Mouse (Mus musculus) hindbrain, embryonic 13.5 days (tissue): ENCODE measurements around the gene Lsamp. TPM values are rescaled to one million over a fixed set of nuclear protein-coding genes. Genes with fewer than 3 reads are reported as not detected.
A peak's percentile ranks its signal among the peaks of the same experiment; 100 is the strongest.

ENCODE experiments used
- ATAC-seq: fragments of 200-750 bp; cut with Nextera tagmentation; 2 replicates; pipeline ENCODE4 v1.8.0; 2017; ENCODE audit warnings: moderate TSS enrichment; ENCODE audit not compliant: low FRiP score
- H3K27ac ChIP-seq: fragments of 300-500 bp; sonication (generic); 2 replicates; pipeline ENCODE4 v1.5.1; 2015; ENCODE audit warnings: inconsistent platforms, mild to moderate bottlenecking, moderate library complexity
- H3K27me3 ChIP-seq: fragments of 300-500 bp; sonication (generic); 2 replicates; pipeline ENCODE4 v1.6.1; 2015; ENCODE audit warnings: mild to moderate bottlenecking, inconsistent platforms
- H3K36me3 ChIP-seq: fragments of 300-500 bp; sonication (generic); 2 replicates; pipeline ENCODE4 v1.6.1; 2015; ENCODE audit warnings: mild to moderate bottlenecking, inconsistent platforms
- H3K4me1 ChIP-seq: fragments of 300-500 bp; sonication (generic); replicated peaks from 2 replicates; pipeline ENCODE4 v1.6.1; 2015; ENCODE audit warnings: inconsistent platforms
- H3K4me2 ChIP-seq: fragments of 300-500 bp; sonication (generic); 2 replicates; pipeline ENCODE4 v1.6.1; 2015; ENCODE audit warnings: inconsistent platforms, mild to moderate bottlenecking, moderate library complexity
- H3K4me3 ChIP-seq: fragments of 300-500 bp; sonication (generic); 2 replicates; pipeline ENCODE4 v1.5.1; 2015; ENCODE audit warnings: mild to moderate bottlenecking, inconsistent platforms
- H3K9ac ChIP-seq: fragments of 300-500 bp; sonication (generic); 2 replicates; pipeline ENCODE4 v1.6.1; 2015; ENCODE audit warnings: mild to moderate bottlenecking, inconsistent platforms
- H3K9me3 ChIP-seq: fragments of 300-500 bp; sonication (generic); 2 replicates; pipeline ENCODE4 v1.6.1; 2016; ENCODE audit warnings: inconsistent platforms
- WGBS: fragments of 180-500 bp; shearing (Covaris S2); methylation state at CpG from one replicate; pipeline ENCODE4 v1.1.7; 2015; 5-methylcytosine and 5-hydroxymethylcytosine counted together
- polyA plus RNA-seq: library from polyadenylated mRNA; unstranded; fragments of >200 nt; fragmentation: Nextera tagmentation; extraction: Ambion mirVana; gene quantifications from 2 replicates; pipeline ENCODE4 v1.2.1, GENCODE M21; 2015

The Lsamp gene
- polyA plus RNA-seq, 1 experiment from 2014 or later = 59.0 TPM

DNA sequence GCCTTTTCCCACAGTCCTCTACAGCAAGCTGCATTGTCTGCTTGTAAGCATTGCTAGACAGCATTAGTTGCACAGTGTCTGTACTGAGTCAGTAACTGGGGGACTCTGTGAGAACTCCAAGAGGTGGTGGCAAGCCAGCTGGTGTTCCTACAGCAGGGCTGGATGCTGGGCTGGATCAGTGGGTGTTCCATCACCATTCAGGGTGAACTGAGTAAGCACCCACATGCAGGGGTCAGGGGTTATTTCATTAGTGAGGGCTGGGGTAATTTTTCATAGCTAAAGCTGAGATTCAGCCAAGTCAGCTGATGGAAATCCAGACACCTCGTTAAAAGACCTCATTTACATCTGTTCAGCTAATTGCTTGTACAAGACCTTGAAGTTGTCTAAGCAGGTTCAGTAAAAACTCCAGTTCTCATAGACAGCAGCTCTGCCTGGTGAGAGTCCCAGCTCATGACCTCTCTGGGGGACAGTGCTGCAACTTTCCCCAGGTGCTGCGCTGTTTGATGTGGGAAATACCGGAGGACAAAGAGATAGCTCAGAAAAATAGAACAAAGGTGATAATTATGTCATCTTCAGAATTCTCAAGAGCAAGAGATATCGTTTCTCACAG is 1928.5 kb downstream of the Lsamp start:
- Histone ChIP-seq H3K4me1 (0 out of 2 replicates have a peak, but pooled peaks cover 7% of the 10 kb centered on the region), H3K27ac (0 out of 2 replicates have a peak overlapping the region, but pooled peaks have one; percentile 8), H3K36me3 (no peaks in the 10 kb centered on the region), H3K4me3 (no peak overlapping the region), H3K9me3 (no peaks in the 10 kb centered on the region), H3K27me3 (no peaks in the 10 kb centered on the region), H3K4me2 (no peak overlapping the region), H3K9ac (no peak overlapping the region)
- peak; percentile 57; the same call in 1 of the 2 replicates for ATAC-seq
- 66% methylated on average over 4 of the region's 4 CpGs for WGBS

DNA sequence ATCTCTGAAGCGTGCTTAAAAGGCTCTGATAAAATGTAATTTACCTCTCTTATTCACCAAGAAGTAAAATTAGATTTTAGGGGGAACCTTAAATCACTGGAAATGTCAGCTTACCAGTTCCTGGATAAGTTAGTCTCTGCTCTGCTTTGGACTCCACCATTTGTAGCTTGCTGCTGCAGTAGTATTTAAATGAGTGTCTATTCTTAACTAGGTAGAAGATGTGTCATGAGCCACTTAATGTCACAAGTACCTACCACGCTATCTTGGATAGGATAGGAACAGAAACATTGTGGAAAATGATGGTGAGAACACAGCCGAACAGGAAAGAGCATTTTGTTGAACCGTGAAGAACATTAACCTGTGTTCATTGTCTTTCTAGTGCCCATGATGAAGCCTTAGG is 1929.2 kb downstream of the Lsamp start:
- Histone ChIP-seq H3K27ac (no peak overlapping the region), H3K27me3 (no peaks in the 10 kb centered on the region), H3K4me3 (no peak overlapping the region), H3K36me3 (no peaks in the 10 kb centered on the region), H3K9ac (no peak overlapping the region), H3K4me2 (no peak overlapping the region), H3K9me3 (no peaks in the 10 kb centered on the region), H3K4me1 (0 out of 2 replicates have a peak, but pooled peaks cover 7% of the 10 kb centered on the region)
- WGBS = 88% methylated on average over 4 of the region's 4 CpGs
- no peak for ATAC-seq

DNA sequence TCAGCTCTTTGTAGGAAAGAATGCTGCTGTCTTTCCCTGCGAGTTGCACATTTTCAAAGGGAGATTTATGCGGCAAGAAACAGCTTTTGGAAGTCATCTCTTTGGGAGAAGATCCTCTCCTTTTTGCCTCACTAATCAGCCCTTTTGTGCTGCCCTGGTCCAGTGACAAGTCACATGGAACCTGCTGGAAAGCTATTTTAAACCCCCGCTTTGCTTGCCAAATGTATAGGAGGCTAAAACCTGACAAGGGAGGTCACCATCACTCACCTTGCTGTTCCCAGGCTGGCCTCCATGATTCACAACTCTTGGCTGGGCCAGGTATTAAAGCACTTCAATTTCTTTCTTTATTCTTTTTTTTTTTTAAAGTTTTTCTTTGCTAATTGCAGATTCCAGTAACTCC is 1932.2 kb downstream of the Lsamp start:
- no peak overlapping the region for H3K4me2 ChIP-seq
- no peak for ATAC-seq
- no peaks in the 10 kb centered on the region for H3K36me3 ChIP-seq
- no peak overlapping the region for H3K4me3 ChIP-seq
- WGBS = 72% methylated on average over 3 of the region's 3 CpGs
- H3K27me3 ChIP-seq = no peaks in the 10 kb centered on the region
- no peak overlapping the region for H3K27ac ChIP-seq
- H3K9me3 ChIP-seq = no peaks in the 10 kb centered on the region
- peaks cover 7% of the 10 kb centered on the region; the same call in 1 of the 2 replicates for H3K4me1 ChIP-seq
- no peak overlapping the region for H3K9ac ChIP-seq

DNA sequence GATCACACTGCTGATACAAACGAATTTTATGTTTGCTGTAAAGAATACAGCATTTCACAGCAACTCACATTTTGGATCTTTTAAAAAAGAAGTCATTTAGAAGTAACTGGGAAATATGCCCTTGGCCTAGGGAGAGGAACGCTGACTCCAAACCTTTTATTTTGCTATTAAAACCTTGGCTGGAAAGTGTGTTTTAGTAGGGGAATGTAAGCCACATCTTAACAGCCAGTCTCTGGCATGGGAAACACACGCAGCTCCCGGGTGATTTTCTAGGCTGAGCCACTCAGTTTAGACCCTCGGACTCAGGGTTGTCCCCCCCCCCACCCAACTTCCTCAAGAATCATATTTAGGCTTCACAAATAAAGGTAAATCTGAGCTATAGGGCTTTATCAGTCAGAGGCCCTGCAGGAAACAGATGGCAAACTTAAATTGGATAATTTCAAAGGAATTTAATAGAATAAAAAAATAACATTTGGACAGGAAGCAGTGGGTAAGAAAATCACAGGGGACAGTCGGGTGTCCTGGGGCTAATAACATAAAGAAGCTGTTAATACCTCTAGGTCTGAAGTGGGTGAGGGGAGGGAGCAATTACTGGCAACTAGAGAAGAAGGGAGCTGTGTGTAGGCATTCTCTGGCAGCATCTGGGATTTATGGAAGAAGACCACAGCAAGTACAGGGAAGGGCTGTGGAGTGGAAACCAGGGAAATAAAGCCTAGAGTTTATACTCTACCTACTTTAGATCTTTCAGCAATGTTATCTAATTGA is 1933.1 kb downstream of the Lsamp start:
- no peak overlapping the region for H3K27ac ChIP-seq
- no peak for ATAC-seq
- H3K9ac ChIP-seq = no peak overlapping the region
- H3K4me1 ChIP-seq = peaks cover 7% of the 10 kb centered on the region; the same call in 1 of the 2 replicates
- H3K9me3 ChIP-seq = no peaks in the 10 kb centered on the region
- H3K4me3 ChIP-seq = no peak overlapping the region
- WGBS = 73% methylated on average over 6 of the region's 6 CpGs
- H3K36me3 ChIP-seq = no peaks in the 10 kb centered on the region
- H3K27me3 ChIP-seq = no peaks in the 10 kb centered on the region
- H3K4me2 ChIP-seq = no peak overlapping the region

DNA sequence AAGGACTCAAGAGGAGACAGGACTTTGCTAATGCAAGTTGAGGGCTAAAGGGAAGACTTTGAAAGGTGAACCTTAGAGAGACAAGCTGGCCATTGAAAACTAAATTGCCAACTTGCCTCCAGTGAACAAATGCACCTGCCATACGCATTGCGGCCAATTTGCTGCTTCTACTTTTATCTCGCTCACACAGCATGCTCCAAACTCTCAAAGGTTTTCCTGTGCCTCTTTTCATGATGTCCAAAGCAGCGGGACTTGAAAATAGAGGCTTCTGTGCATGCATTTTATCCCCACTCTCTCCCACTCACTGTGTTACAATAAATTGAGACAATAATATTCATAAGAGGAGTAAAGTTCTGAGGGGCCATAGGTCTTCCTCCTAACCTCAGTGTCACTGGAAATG is 1945.4 kb downstream of the Lsamp start:
- Histone ChIP-seq H3K36me3 (no peaks in the 10 kb centered on the region), H3K4me1 (no peaks in the 10 kb centered on the region), H3K4me2 (no peak overlapping the region), H3K4me3 (no peak overlapping the region), H3K9me3 (no peaks in the 10 kb centered on the region), H3K27me3 (no peaks in the 10 kb centered on the region), H3K27ac (no peak overlapping the region), H3K9ac (no peak overlapping the region)
- ATAC-seq = no peak
- WGBS = 90% methylated on average over 4 of the region's 4 CpGs

DNA sequence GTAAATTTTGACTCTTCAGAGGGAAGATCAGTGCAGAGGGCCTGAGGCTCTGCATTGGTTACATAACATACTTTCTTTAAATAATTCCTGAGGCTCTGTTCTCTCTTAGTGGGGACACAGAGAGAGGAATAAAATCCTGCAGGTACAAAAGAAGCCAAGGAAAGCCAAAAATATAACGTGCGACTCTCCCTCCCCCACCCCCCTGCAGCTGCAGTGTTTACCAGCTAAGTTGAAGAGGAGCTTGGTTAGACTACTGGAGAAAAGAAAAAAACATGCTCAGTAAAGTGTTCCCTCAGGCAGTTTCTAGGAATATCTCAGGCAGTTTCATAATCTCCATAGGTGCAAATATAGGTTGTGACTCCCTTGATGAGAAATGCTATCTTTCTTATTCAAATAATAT is 1951.5 kb downstream of the Lsamp start:
- Histone ChIP-seq H3K27ac (no peak overlapping the region), H3K9ac (no peak overlapping the region), H3K36me3 (no peaks in the 10 kb centered on the region), H3K4me3 (no peak overlapping the region), H3K4me1 (no peaks in the 10 kb centered on the region), H3K27me3 (no peaks in the 10 kb centered on the region), H3K9me3 (no peaks in the 10 kb centered on the region), H3K4me2 (no peak overlapping the region)
- 80% methylated on average over 2 of the region's 2 CpGs for WGBS
- no peak for ATAC-seq

DNA sequence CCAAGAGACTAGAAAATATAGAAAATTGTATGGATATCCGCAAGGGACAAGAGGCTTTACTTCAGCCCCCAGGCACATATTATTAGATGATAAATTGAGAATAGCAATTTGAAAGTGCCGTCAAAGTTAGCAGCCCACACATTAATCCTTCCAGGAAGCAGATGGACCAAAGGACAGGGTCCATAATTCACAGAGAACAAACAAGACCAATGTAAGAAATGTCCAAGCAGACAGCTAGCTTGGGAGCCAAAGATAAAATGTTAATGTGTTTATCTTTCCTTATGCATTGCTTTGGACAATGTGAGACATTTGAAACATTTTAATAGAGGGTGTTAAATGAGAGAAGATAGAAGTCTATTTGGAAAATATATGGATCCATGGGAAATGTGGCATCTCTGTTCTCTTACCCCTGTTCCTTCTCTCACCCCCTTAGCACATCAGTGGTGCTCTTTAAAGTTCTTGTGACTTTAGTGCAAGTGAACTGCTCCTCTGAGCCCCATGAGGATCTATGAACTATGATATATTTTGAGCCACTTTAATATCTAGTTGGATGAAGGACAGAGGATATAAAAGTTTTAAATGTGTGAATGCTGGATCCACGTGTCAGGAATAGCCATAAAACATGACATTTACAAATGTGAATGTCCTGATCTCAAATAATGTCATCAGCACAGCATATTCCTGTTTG is 1952.9 kb downstream of the Lsamp start:
- 78% methylated on average over 3 of the region's 3 CpGs for WGBS
- H3K9ac ChIP-seq = no peak overlapping the region
- H3K4me3 ChIP-seq = no peak overlapping the region
- no peaks in the 10 kb centered on the region for H3K36me3 ChIP-seq
- H3K27ac ChIP-seq = no peak overlapping the region
- no peaks in the 10 kb centered on the region for H3K4me1 ChIP-seq
- H3K9me3 ChIP-seq = no peaks in the 10 kb centered on the region
- no peak overlapping the region for H3K4me2 ChIP-seq
- no peaks in the 10 kb centered on the region for H3K27me3 ChIP-seq
- no peak for ATAC-seq

DNA sequence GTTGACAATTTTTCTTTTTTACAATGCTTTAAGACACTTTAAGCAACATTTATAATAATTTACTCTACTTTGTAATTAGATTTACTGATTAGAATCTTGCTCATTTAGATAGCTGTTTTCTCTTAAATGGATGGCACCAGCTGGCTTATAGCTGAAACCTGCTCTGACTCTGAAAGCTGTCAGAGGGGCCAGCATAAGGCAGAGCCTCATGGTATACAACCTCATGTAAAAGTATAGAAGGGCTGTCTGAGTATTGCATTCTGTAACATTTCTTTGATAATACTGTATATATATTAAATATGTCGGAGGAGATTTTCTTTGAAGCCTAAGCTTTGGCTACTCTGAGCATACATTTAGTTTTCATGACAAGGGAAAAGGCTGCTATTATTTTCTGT is 1953.4 kb downstream of the Lsamp start:
- H3K9me3 ChIP-seq = no peaks in the 10 kb centered on the region
- H3K4me3 ChIP-seq = no peak overlapping the region
- no peak for ATAC-seq
- H3K4me1 ChIP-seq = no peaks in the 10 kb centered on the region
- H3K27me3 ChIP-seq = no peaks in the 10 kb centered on the region
- H3K9ac ChIP-seq = no peak overlapping the region
- H3K27ac ChIP-seq = no peak overlapping the region
- no peaks in the 10 kb centered on the region for H3K36me3 ChIP-seq
- H3K4me2 ChIP-seq = no peak overlapping the region
- 97% methylated on average over 1 of the region's 1 CpGs for WGBS

DNA sequence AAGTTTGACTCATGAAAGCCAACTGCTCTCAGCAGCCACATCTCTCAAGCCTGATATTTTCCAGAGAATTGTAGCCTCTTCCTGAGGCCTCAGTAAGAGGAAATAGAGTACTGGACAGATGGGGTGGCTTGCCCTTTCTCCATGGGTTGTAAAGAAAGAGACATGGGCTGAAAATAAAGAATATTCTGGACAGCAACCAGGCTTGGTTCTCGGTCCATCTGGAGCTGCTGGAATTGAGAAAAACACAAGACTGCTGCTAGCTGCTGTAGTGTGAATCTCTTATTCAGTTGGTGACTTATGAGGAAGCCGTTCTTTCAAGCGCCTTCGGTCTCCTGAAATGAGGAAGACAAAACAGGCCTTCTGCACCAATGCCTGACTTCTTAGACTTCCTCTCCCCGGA is 1954.1 kb downstream of the Lsamp start:
- Histone ChIP-seq H3K4me3 (no peak overlapping the region), H3K36me3 (no peaks in the 10 kb centered on the region), H3K27me3 (no peaks in the 10 kb centered on the region), H3K9ac (no peak overlapping the region), H3K27ac (no peak overlapping the region), H3K9me3 (no peaks in the 10 kb centered on the region), H3K4me1 (no peaks in the 10 kb centered on the region), H3K4me2 (no peak overlapping the region)
- 91% methylated on average over 5 of the region's 5 CpGs for WGBS
- ATAC-seq = no peak

DNA sequence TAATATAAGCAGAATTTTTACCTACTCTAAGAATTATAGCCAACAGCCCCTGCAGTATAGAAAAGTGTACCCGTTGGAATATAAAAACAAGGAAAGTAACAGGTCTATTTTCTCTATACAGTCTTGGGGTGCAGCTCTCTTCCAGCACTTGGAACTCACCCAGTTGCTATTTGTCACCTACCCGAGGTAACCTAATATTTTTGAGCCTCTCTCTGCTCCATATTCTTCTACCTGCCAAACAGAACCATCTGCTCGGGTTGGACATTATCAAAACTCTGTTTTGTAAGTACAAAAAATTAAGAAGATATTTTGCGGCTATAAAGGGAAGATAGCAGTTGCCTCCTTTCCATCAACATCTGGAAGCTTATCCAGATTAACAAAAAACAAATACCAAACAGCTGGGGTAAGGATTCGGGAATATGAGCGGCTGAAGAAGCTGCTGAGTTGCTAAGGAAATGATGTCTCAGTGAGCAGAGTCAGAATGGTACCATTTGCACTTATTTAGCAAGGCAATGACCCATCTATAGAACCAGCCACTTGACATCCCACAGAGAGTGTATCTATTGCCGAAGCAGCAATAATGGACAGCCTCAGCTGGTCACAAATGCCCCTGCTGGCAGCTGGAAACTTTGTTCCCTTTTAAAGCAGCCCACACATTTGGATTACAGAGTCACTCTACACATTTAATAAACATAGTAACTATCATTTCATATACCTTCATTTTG is 1957.6 kb downstream of the Lsamp start:
- H3K4me1 ChIP-seq = no peaks in the 10 kb centered on the region
- WGBS = 78% methylated on average over 7 of the region's 7 CpGs

DNA sequence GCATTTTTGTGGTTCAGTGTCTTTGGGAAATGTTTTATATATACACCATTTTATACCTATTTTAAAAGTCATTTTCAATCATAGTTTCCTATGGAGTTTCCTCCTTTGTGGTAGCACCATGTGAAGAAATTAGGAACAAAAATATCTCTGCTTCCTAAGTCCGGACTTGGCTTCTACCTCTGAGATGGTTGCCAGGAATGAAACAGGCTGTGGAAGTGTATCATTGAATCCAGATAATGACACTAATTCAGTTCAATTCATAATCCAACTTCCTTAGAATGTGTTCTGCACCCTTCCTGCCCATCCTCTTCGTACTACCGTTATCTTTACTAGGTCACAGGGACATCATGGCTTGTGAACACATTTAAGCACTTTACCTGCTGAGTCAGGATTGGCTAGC is 1973.7 kb downstream of the Lsamp start:
- ATAC-seq = no peak
- no peak overlapping the region for H3K4me3 ChIP-seq
- WGBS = over 99% methylated on average over 3 of the region's 3 CpGs
- no peak overlapping the region for H3K4me2 ChIP-seq
- H3K36me3 ChIP-seq = peaks cover 14% of the 10 kb centered on the region
- no peaks in the 10 kb centered on the region for H3K4me1 ChIP-seq
- no peaks in the 10 kb centered on the region for H3K9me3 ChIP-seq
- H3K27me3 ChIP-seq = no peaks in the 10 kb centered on the region
- H3K9ac ChIP-seq = no peak overlapping the region
- no peak overlapping the region for H3K27ac ChIP-seq

More for the DNA sequence above, 1957.6 kb downstream of the Lsamp start:
- no peak overlapping the region for H3K9ac ChIP-seq
- H3K4me2 ChIP-seq = no peak overlapping the region
- no peaks in the 10 kb centered on the region for H3K9me3 ChIP-seq
- no peaks in the 10 kb centered on the region for H3K27me3 ChIP-seq
- no peak for ATAC-seq
- no peaks in the 10 kb centered on the region for H3K36me3 ChIP-seq
- no peak overlapping the region for H3K27ac ChIP-seq
- no peak overlapping the region for H3K4me3 ChIP-seq

DNA sequence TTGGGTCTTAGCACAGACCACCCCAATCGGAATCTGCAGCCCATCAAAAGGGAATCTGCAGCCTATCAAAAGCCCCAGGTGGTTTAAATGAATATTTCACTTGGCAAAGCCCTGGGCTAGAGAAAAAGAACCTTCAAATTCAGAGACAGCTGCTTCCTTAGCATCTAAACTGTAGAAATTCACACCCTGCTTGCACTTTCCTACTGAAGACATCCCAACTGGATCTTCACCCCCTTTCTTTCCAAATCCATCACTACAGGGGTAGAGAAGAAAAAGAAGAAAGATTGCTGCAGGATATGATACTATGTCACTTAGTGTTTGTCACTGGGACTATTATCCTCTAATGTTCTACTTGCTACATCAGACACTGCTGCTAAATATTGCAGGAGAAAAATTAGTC is 1981.5 kb downstream of the Lsamp start:
- ATAC-seq = no peak
- Histone ChIP-seq H3K9ac (no peak overlapping the region), H3K4me3 (no peak overlapping the region), H3K4me1 (no peaks in the 10 kb centered on the region), H3K27me3 (no peaks in the 10 kb centered on the region), H3K36me3 (no peaks in the 10 kb centered on the region), H3K4me2 (no peak overlapping the region), H3K9me3 (no peaks in the 10 kb centered on the region), H3K27ac (no peak overlapping the region)
- WGBS = 78% methylated on average over 1 of the region's 1 CpGs
